Mouse (Mus musculus): ENCODE results near the gene Rtl8b.
"Not testable (repeated sequence)": the region's sequence is repeated elsewhere in the genome, so short reads cannot be mapped to it uniquely, and the experiment has no call there.

Rtl8b gene

DNA sequence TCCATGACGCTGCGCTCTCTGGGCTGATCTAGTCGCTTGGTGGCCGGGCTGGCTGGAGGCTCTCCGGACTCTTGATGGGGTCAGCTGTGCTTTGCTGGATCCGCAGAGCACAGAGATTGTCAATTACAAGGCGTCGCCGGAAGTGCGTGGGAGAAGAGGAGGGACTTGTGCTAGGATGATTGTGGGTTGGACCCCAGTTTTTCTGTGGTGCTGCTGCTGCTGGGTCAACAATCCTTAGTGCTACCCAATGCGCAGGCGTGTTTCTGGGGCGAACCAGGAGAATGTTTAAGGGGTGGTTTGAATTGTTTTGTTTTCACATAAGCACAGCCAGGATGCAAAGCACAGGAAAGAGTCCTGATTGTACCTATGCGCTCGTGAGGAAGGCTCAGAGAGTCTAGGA lies at the start of gene Rtl8b:
Gene Rtl8b, minus strand, starts transcription at position 115 of the 400 bp plus-strand sequence.
- peak; percentile 14 for DNase-seq (ENCODE audit: low spot score)

- no peak for DNase-seq (ENCODE audit: low spot score)
Measured at GRCm38 (mm10) chrX:53716323-53717182, 46.3 kb upstream of the Rtl8b start.

DNA sequence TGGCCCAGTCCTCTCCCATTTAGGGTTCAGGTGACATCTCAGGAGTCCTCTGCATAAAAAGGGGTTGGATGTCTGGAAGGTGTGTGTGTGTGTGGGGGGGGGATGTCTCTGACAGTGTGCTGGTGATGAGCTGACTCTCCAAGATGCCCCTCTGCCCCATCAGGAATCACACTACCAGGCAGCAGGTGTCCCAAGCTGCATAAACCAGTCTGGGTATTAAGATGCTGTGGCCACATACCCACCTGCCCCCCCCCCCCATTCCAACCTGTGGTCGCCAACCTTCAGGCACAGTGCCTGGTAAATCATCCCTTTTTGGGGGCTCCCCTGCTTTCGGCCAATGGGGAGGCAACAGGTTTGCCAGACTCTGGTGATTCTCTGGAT lies 45.7 kb upstream of the Rtl8b start:
- no peak for DNase-seq (ENCODE audit: low spot score)

GRCm38 (mm10) chrX:53702673-53703072 lies 32.5 kb upstream of the Rtl8b start:
- no peak for DNase-seq (ENCODE audit: low spot score)

- DNase-seq (ENCODE audit: low spot score): no peak
Measured at GRCm38 (mm10) chrX:53699225-53699624, 29.0 kb upstream of the Rtl8b start.

DNA sequence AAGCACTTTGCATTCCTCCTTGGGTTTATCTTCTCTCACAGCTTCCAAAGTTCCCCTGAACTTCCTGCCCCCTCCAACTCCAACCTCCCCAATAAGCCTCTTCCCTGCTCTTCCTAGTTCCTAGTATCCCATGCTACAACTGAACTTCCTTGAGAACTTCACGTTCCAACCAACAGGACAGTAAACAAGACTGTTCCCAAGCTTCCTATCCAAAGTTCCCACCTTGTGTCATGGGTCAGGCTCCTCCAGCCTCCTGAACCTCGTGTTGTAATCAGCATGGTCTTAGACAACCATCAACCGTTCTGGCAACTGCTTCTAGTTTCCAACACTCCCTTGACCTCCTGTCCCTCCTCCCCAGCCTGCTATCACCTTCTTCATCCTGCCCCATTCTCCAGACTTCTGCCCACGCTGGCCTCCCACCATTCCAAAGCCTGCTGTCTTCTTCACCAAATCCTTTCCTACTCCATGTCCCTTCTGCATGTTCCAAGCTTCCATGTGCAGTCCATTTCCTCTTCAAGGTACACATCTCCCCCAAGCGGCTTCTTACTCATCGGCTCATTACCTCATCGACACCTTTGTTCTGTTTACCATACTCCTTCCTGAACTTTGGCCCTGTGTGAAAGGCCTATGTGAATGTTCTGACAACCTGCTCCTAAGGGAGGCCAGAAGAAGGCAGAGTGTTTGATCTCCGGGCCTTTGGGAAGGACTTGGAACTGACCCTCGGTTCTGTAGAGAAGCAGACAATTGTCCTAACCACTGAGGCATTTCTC lies 24.0 kb upstream of the Rtl8b start:
- DNase-seq (ENCODE audit: low spot score): no peak

- no peak for DNase-seq (ENCODE audit: low spot score)
Measured at GRCm38 (mm10) chrX:53693141-53693540, 22.9 kb upstream of the Rtl8b start.

DNA sequence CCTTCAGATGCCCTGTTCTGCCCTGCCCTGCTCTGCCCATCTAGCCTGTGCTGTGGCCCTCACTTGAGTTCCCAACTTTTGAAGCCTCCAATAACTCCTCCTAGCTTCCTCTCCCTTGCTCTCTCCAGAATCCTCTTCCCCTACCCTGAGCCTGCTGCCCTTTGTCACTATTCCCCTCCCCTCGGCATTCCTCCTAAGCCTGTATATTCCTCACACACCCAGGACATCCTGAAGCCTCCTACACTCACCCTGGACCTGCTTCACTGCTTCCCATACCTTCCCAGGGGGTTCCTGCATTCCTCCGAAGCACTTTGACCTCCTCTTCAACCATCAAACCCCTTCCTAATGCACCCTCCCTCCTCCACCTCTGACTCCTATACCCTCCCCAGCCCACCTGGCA lies 21.9 kb upstream of the Rtl8b start:
- DNase-seq (ENCODE audit: low spot score): no peak

- DNase-seq (ENCODE audit: low spot score): not testable (repeated sequence)
Measured at GRCm38 (mm10) chrX:53684676-53685075, 14.5 kb upstream of the Rtl8b start.

- DNase-seq (ENCODE audit: low spot score): not testable (repeated sequence)
Measured at GRCm38 (mm10) chrX:53682650-53683049, 12.4 kb upstream of the Rtl8b start.

GRCm38 (mm10) chrX:53676943-53677342 lies 6.7 kb upstream of the Rtl8b start:
- peak; percentile 15 for DNase-seq (ENCODE audit: low spot score)

GRCm38 (mm10) chrX:53670696-53671095 lies 488 bp upstream of the Rtl8b start:
- not testable (repeated sequence) for DNase-seq (ENCODE audit: low spot score)

GRCm38 (mm10) chrX:53669557-53670270 lies 494 bp downstream of the Rtl8b start:
- not testable (repeated sequence) for DNase-seq (ENCODE audit: low spot score)

DNA sequence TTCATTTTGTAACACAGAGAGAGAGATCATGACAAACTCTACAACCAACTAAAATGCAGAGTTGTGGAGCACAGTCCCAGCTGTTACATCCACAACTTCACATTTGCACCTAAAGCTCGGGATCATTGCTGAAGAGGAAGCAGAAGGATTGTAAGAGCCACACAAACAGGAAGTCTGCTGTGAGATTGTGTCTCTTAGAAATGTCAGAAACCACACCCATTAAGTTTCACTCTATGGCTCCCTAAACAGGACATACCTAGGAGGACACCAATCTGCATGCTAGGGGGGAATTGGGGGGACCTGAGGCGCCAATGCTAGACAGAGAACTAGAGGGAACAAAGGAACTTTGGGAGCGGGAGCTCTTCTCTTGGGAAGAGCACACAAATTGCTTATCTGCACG lies 17.3 kb downstream of the Rtl8b start:
- DNase-seq (ENCODE audit: low spot score): not testable (repeated sequence)

- DNase-seq (ENCODE audit: low spot score): no peak
Measured at GRCm38 (mm10) chrX:53645885-53646284, 24.3 kb downstream of the Rtl8b start.

- DNase-seq (ENCODE audit: low spot score): peak; percentile 28
Measured at GRCm38 (mm10) chrX:53642980-53643961, 26.9 kb downstream of the Rtl8b start, which contains the start of gene Rtl8a. Gene Rtl8a (minus strand): TSS chrX:53643682.

- DNase-seq (ENCODE audit: low spot score): not testable (repeated sequence)
Measured at GRCm38 (mm10) chrX:53642604-53642979, 27.6 kb downstream of the Rtl8b start.

- DNase-seq (ENCODE audit: low spot score): not testable (repeated sequence)
Measured at GRCm38 (mm10) chrX:53638107-53638506, 32.1 kb downstream of the Rtl8b start.

Data from ovary, postnatal 10 days (tissue).